Mouse (Mus musculus) adrenal gland, postnatal 4 days (tissue): ENCODE results near the gene Isg20. TPM values are rescaled to one million over a fixed set of nuclear protein-coding genes. Genes with fewer than 3 reads are reported as not detected.

ENCODE experiments used
- DNase-seq, 2 experiments: peaks; one replicate each; pipeline ENCODE4 v3.0.0; 2021 to 2022; ENCODE audit warnings: low spot score in 2 of 2, mixed read lengths in 2 of 2
- total RNA-seq, 2 experiments: library from RNA; stranded (reverse); gene quantifications; 2 replicates each; pipeline ENCODE4 v1.2.3; 2021

Isg20 gene
- total RNA-seq, 2 experiments from 2014 or later = 7.4 to 13.7 TPM

GRCm38 (mm10) chr7:78903174-78903870 lies 9.9 kb upstream of the Isg20 start:
- DNase-seq = no peak

GRCm38 (mm10) chr7:78904175-78904574 lies 9.0 kb upstream of the Isg20 start:
- DNase-seq = no peak

GRCm38 (mm10) chr7:78909026-78909425 lies 4.2 kb upstream of the Isg20 start:
- DNase-seq = no peak

- no peak for DNase-seq
Observed at GRCm38 (mm10) chr7:78910336-78911098, 2.7 kb upstream of the Isg20 start.

- no peak for DNase-seq
Observed at GRCm38 (mm10) chr7:78911209-78911608, 2.0 kb upstream of the Isg20 start.

GRCm38 (mm10) chr7:78912253-78912973 lies 811 bp upstream of the Isg20 start:
- no peak for DNase-seq

GRCm38 (mm10) chr7:78913649-78914544 lies 673 bp downstream of the Isg20 start:
- no peak for DNase-seq

- no peak for DNase-seq
Observed at GRCm38 (mm10) chr7:78914545-78914845, 1.3 kb downstream of the Isg20 start.

- no peak for DNase-seq
Observed at GRCm38 (mm10) chr7:78914896-78915510, 1.8 kb downstream of the Isg20 start.

- no peak for DNase-seq
Observed at GRCm38 (mm10) chr7:78918686-78919085, 5.5 kb downstream of the Isg20 start.

GRCm38 (mm10) chr7:78922506-78922905 lies 9.3 kb downstream of the Isg20 start:
- DNase-seq = no peak

GRCm38 (mm10) chr7:78924300-78924699 lies 11.1 kb downstream of the Isg20 start:
- peak in 1 of 2 experiments; percentile 57 for DNase-seq

GRCm38 (mm10) chr7:78924796-78925195 lies 11.6 kb downstream of the Isg20 start:
- DNase-seq = no peak

- DNase-seq = no peak
Observed at GRCm38 (mm10) chr7:78925680-78926079, 12.5 kb downstream of the Isg20 start.

- no peak for DNase-seq
Observed at GRCm38 (mm10) chr7:78926156-78926555, 12.9 kb downstream of the Isg20 start.

- no peak for DNase-seq
Observed at GRCm38 (mm10) chr7:78927266-78927665, 14.0 kb downstream of the Isg20 start.

- no peak for DNase-seq
Observed at GRCm38 (mm10) chr7:78938957-78939602, 25.9 kb downstream of the Isg20 start.

GRCm38 (mm10) chr7:78940971-78941370 lies 27.7 kb downstream of the Isg20 start:
- no peak for DNase-seq

GRCm38 (mm10) chr7:78942544-78942943 lies 29.3 kb downstream of the Isg20 start:
- DNase-seq = no peak
